Mouse (Mus musculus) T-cell, adult 2 months (primary cell): ENCODE measurements at regions not wholly inside any gene's neighbourhood (a gene's known extent, or its start where the extent isn't known, plus 50 kb on each side); places are given as distances from the start of the nearest gene placed in this dataset.

ENCODE experiments used
- DNase-seq: peaks from one replicate; pipeline ENCODE4 v3.0.0; 2022; ENCODE audit warnings: low spot score

- DNase-seq: no peak
Observed at GRCm38 (mm10) chr9:85450877-85451276, 123.7 kb upstream of the Tent5a start.

GRCm38 (mm10) chr9:85449493-85449892 is 122.3 kb upstream of the Tent5a start:
- no peak for DNase-seq

- DNase-seq: no peak
Observed at GRCm38 (mm10) chr9:85442761-85443505, 115.8 kb upstream of the Tent5a start.

GRCm38 (mm10) chr9:85439664-85440063 is 112.5 kb upstream of the Tent5a start:
- no peak for DNase-seq

- DNase-seq: no peak
Observed at GRCm38 (mm10) chr9:85432220-85432619, 105.1 kb upstream of the Tent5a start.

- DNase-seq: no peak
Observed at GRCm38 (mm10) chr9:85426809-85427208, 99.7 kb upstream of the Tent5a start.

GRCm38 (mm10) chr9:85423908-85424307 is 96.8 kb upstream of the Tent5a start:
- DNase-seq: no peak

- no peak for DNase-seq
Observed at GRCm38 (mm10) chr9:85414391-85414790, 87.2 kb upstream of the Tent5a start.

- DNase-seq: peak; percentile 1
Observed at GRCm38 (mm10) chr9:85413813-85414212, 86.7 kb upstream of the Tent5a start.

- DNase-seq: no peak
Observed at GRCm38 (mm10) chr9:85410643-85411296, 83.6 kb upstream of the Tent5a start.

- no peak for DNase-seq
Observed at GRCm38 (mm10) chr9:85409974-85410506, 82.9 kb upstream of the Tent5a start.

GRCm38 (mm10) chr9:85408461-85408860 is 81.3 kb upstream of the Tent5a start:
- DNase-seq: no peak

GRCm38 (mm10) chr9:85407592-85407991 is 80.4 kb upstream of the Tent5a start:
- no peak for DNase-seq

- no peak for DNase-seq
Observed at GRCm38 (mm10) chr9:85401736-85402135, 74.6 kb upstream of the Tent5a start.

GRCm38 (mm10) chr9:85400600-85401313 is 73.6 kb upstream of the Tent5a start:
- DNase-seq: no peak

GRCm38 (mm10) chr9:85394975-85395374 is 67.8 kb upstream of the Tent5a start:
- no peak for DNase-seq

- no peak for DNase-seq
Observed at GRCm38 (mm10) chr9:85391283-85391682, 64.1 kb upstream of the Tent5a start.

- no peak for DNase-seq
Observed at GRCm38 (mm10) chr9:85388775-85389393, 61.7 kb upstream of the Tent5a start.

- DNase-seq: no peak
Observed at GRCm38 (mm10) chr9:85382413-85382812, 55.3 kb upstream of the Tent5a start.

- no peak for DNase-seq
Observed at GRCm38 (mm10) chr9:85380756-85381155, 53.6 kb upstream of the Tent5a start.

- no peak for DNase-seq
Observed at GRCm38 (mm10) chr9:85379135-85379534, 52.0 kb upstream of the Tent5a start.
